Mouse (Mus musculus) CH12.LX (cell line): ENCODE measurements at regions not wholly inside any gene's neighbourhood (a gene's known extent, or its start where the extent isn't known, plus 50 kb on each side); places are given as distances from the start of the nearest gene placed in this dataset.

ENCODE experiments used
- DNase-seq: peaks from one replicate; pipeline ENCODE4 v3.0.0-alpha.2; 2013; ENCODE audit errors: extremely low read depth
- H3K27ac ChIP-seq: 2 replicates; pipeline ENCODE4 v1.5.1; 2012; ENCODE audit warnings: low read depth, mild to moderate bottlenecking, control low read depth, moderate library complexity; ENCODE audit not compliant: insufficient read depth
- H3K27me3 ChIP-seq: replicated peaks from 2 replicates; pipeline ENCODE3; 2012; ENCODE audit warnings: inconsistent platforms
- H3K36me3 ChIP-seq, 2 experiments: replicated peaks in 1 of 2; 2 replicates each; pipeline versions ENCODE3 to v1.6.1; 2012; ENCODE audit warnings: inconsistent platforms in 1 of 2, low read length in 1 of 2, mild to moderate bottlenecking in 1 of 2, mixed read lengths in 1 of 2, moderate library complexity in 1 of 2; ENCODE audit not compliant: control insufficient read depth in 1 of 2, insufficient read depth in 1 of 2
- H3K4me1 ChIP-seq, 2 experiments: 2 replicates each; pipeline ENCODE4 v1.6.1; 2012; ENCODE audit warnings: inconsistent platforms in 1 of 2, moderate library complexity in 1 of 2; ENCODE audit not compliant: insufficient read depth in 2 of 2, control insufficient read depth in 1 of 2
- H3K4me2 ChIP-seq: 2 replicates; pipeline ENCODE4 v1.6.1; 2012; ENCODE audit warnings: low read depth, mild to moderate bottlenecking, control low read depth; ENCODE audit not compliant: poor library complexity, insufficient read depth, severe bottlenecking
- H3K4me3 ChIP-seq, 3 experiments: fragments of 150-350 bp in 1 of 3; sonication (generic) in 1 of 3; replicated peaks in 1 of 3; 2 replicates each; pipeline versions ENCODE3 to v1.5.1; 2011 to 2012; ENCODE audit warnings: low read depth in 2 of 3, low read length in 2 of 3, mild to moderate bottlenecking in 2 of 3, moderate library complexity in 2 of 3, control low read depth in 1 of 3, improper control_type of control experiment in 1 of 3, inconsistent platforms in 1 of 3, mixed read lengths in 1 of 3; ENCODE audit not compliant: poor library complexity in 1 of 3
- H3K79me2 ChIP-seq: replicated peaks from 2 replicates; pipeline ENCODE4 v1.6.1; 2012; ENCODE audit warnings: mild to moderate bottlenecking, moderate library complexity; ENCODE audit not compliant: control insufficient read depth, poor library complexity, insufficient read depth, severe bottlenecking; ENCODE audit errors: extremely low read depth
- H3K9ac ChIP-seq: 2 replicates; pipeline ENCODE4 v1.6.1; 2012; ENCODE audit warnings: low read depth, mild to moderate bottlenecking, control low read depth, moderate library complexity; ENCODE audit not compliant: insufficient read depth
- H3K9me3 ChIP-seq: replicated peaks from 2 replicates; pipeline ENCODE3; 2012; ENCODE audit warnings: low read length, inconsistent platforms, mixed read lengths
- CHD1 ChIP-seq: IDR thresholded peaks from 2 replicates; pipeline ENCODE4 v1.6.1; 2012; ENCODE audit warnings: low read depth, low read length, improper control_type of control experiment, inconsistent platforms
- CHD2 ChIP-seq: IDR thresholded peaks from 2 replicates; pipeline ENCODE4 v1.6.1; 2011; ENCODE audit warnings: low read length, improper control_type of control experiment
- ELF1 ChIP-seq: IDR thresholded peaks from 2 replicates; pipeline ENCODE4 v1.6.1; 2014; ENCODE audit warnings: low read depth, mild to moderate bottlenecking, inconsistent platforms, low read length, improper control_type of control experiment
- EP300 ChIP-seq: IDR thresholded peaks from 2 replicates; pipeline ENCODE4 v1.6.1; 2011; ENCODE audit warnings: low read length, improper control_type of control experiment
- ETS1 ChIP-seq: conservative IDR thresholded peaks from 2 replicates; pipeline ENCODE4 v1.6.1; 2012; ENCODE audit warnings: low read depth, mild to moderate bottlenecking, inconsistent platforms, low read length, improper control_type of control experiment, moderate library complexity
- GABPA ChIP-seq: IDR thresholded peaks from 2 replicates; pipeline ENCODE4 v1.6.1; 2012; ENCODE audit warnings: low read depth, low read length, improper control_type of control experiment, inconsistent platforms; ENCODE audit not compliant: insufficient replicate concordance
- HCFC1 ChIP-seq: IDR thresholded peaks from 2 replicates; pipeline ENCODE4 v1.6.1; 2012; ENCODE audit warnings: low read depth, mild to moderate bottlenecking, inconsistent platforms, low read length, improper control_type of control experiment
- IRF4 ChIP-seq: IDR thresholded peaks from 2 replicates; pipeline ENCODE4 v1.6.1; 2014; ENCODE audit warnings: low read depth, mild to moderate bottlenecking, inconsistent platforms, low read length, improper control_type of control experiment
- JUN ChIP-seq: IDR thresholded peaks from 2 replicates; pipeline ENCODE4 v1.6.1; 2011; ENCODE audit warnings: low read depth, mild to moderate bottlenecking, low read length, improper control_type of control experiment, moderate library complexity; ENCODE audit not compliant: insufficient read depth
- JUND ChIP-seq: conservative IDR thresholded peaks from 2 replicates; pipeline ENCODE4 v1.6.1; 2011; ENCODE audit warnings: low read depth, low read length, improper control_type of control experiment
- MAFK ChIP-seq: IDR thresholded peaks from 2 replicates; pipeline ENCODE4 v1.6.1; 2011; ENCODE audit warnings: low read length, improper control_type of control experiment; ENCODE audit not compliant: insufficient replicate concordance
- MAX ChIP-seq: IDR thresholded peaks from 2 replicates; pipeline ENCODE4 v1.6.1; 2011; ENCODE audit warnings: low read length, improper control_type of control experiment
- MEF2A ChIP-seq: IDR thresholded peaks from 2 replicates; pipeline ENCODE4 v1.6.1; 2014; ENCODE audit warnings: low read depth, mild to moderate bottlenecking, inconsistent platforms, low read length, improper control_type of control experiment, borderline replicate concordance
- MXI1 ChIP-seq: IDR thresholded peaks from 2 replicates; pipeline ENCODE4 v1.6.1; 2011; ENCODE audit warnings: mild to moderate bottlenecking, low read depth, low read length, improper control_type of control experiment
- NELFE ChIP-seq: IDR thresholded peaks from 2 replicates; pipeline ENCODE4 v1.6.1; 2011; ENCODE audit warnings: low read depth, low read length, improper control_type of control experiment
- NRF1 ChIP-seq: IDR thresholded peaks from 2 replicates; pipeline ENCODE4 v1.6.1; 2014; ENCODE audit warnings: low read depth, mild to moderate bottlenecking, inconsistent platforms, low read length, improper control_type of control experiment, moderate library complexity
- PAX5 ChIP-seq: IDR thresholded peaks from 2 replicates; pipeline ENCODE4 v1.6.1; 2012; ENCODE audit warnings: low read length, inconsistent platforms, mixed read lengths
- POLR2A ChIP-seq: IDR thresholded peaks from 2 replicates; pipeline ENCODE4 v1.6.1; 2011; ENCODE audit warnings: low read depth, mild to moderate bottlenecking, improper control_type of control experiment, low read length
- RCOR1 ChIP-seq: conservative IDR thresholded peaks from 2 replicates; pipeline ENCODE4 v1.6.1; 2012; ENCODE audit warnings: low read depth, mild to moderate bottlenecking, inconsistent platforms, low read length, improper control_type of control experiment
- SIN3A ChIP-seq: IDR thresholded peaks from 2 replicates; pipeline ENCODE4 v1.6.1; 2012; ENCODE audit warnings: low read length, improper control_type of control experiment, inconsistent platforms
- TBP ChIP-seq: conservative IDR thresholded peaks from 2 replicates; pipeline ENCODE4 v1.6.1; 2011; ENCODE audit warnings: low read depth, low read length, improper control_type of control experiment
- UBTF ChIP-seq: IDR thresholded peaks from 2 replicates; pipeline ENCODE4 v1.6.1; 2012; ENCODE audit warnings: low read depth, mild to moderate bottlenecking, inconsistent platforms, low read length, improper control_type of control experiment, moderate library complexity
- USF1 ChIP-seq: IDR thresholded peaks from 2 replicates; pipeline ENCODE4 v1.6.1; 2014; ENCODE audit warnings: low read depth, mild to moderate bottlenecking, inconsistent platforms, low read length, improper control_type of control experiment
- USF2 ChIP-seq: conservative IDR thresholded peaks from 2 replicates; pipeline ENCODE4 v1.6.1; 2011; ENCODE audit warnings: low read depth, low read length, improper control_type of control experiment
- ZC3H11A ChIP-seq: IDR thresholded peaks from 2 replicates; pipeline ENCODE4 v1.6.1; 2012; ENCODE audit warnings: low read depth, mild to moderate bottlenecking, inconsistent platforms, low read length, improper control_type of control experiment
- ZKSCAN1 ChIP-seq: IDR thresholded peaks from 2 replicates; pipeline ENCODE4 v1.6.1; 2012; ENCODE audit warnings: low read depth, inconsistent platforms, low read length, improper control_type of control experiment, borderline replicate concordance
- ZMIZ1 ChIP-seq: IDR thresholded peaks from 2 replicates; pipeline ENCODE4 v1.6.1; 2012; ENCODE audit warnings: low read depth, mild to moderate bottlenecking, inconsistent platforms, low read length, improper control_type of control experiment
- ZNF384 ChIP-seq: IDR thresholded peaks from 2 replicates; pipeline ENCODE4 v1.6.1; 2012; ENCODE audit warnings: low read depth, low read length, improper control_type of control experiment, inconsistent platforms
- dilution Hi-C: fragments of 300-500 bp; cut with MboI; formaldehyde crosslinking; loops from 2 replicates; pipeline ENCODE4 v1.14.3; 2020; ENCODE audit warnings: low sequenced_read_pairs; ENCODE audit not compliant: extremely low pct_unique_long_range_greater_than_20kb, extremely low pct_ligation_motif_present
- in situ Hi-C: fragments of 300-500 bp; cut with MboI; formaldehyde crosslinking; loops from 3 replicates; pipeline ENCODE4 v1.14.3; 2019; ENCODE audit warnings: low sequenced_read_pairs, low pct_ligation_motif_present, low pct_unique_long_range_greater_than_20kb, mixed read lengths

DNA sequence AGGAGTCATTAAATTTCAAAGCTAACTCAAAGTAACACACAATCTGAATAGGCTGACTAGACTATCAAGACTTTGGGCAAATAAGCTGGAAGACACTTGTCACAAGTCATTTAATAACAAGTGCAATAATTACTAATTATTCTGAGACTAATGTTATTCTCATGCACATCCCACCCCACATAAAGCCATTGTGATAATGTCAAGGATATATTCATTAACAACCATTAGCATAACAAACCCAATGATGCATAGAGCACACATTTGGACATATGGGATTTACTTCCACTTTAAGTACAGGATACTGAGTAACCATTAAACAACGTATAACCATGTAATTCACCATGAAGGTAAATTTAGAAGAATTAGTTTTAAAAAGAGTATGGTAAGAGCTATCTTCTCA, 135.0 kb upstream of the Arpp21 start:
- no peak overlapping the region for H3K4me3 ChIP-seq
- no peak for DNase-seq
- dilution Hi-C loops: no loop called here
- no peak overlapping the region for H3K4me2 ChIP-seq
- no peaks in the 10 kb centered on the region for H3K36me3 ChIP-seq
- no peak overlapping the region for H3K9ac ChIP-seq
- peaks cover 26% of the 10 kb centered on the region for H3K9me3 ChIP-seq
- H3K4me1 ChIP-seq: no peaks in the 10 kb centered on the region
- in situ Hi-C loops: no loop called here
- H3K27ac ChIP-seq: no peak overlapping the region
- no peaks in the 10 kb centered on the region for H3K27me3 ChIP-seq
- H3K79me2 ChIP-seq: no peaks in the 10 kb centered on the region
- TF ChIP-seq JUN (no peak), RCOR1 (no peak), ELF1 (no peak), EP300 (no peak), UBTF (no peak), POLR2A (no peak), ZMIZ1 (no peak), TBP (no peak), MAX (no peak), MAFK (no peak), IRF4 (no peak), CHD2 (no peak), ZNF384 (no peak), MEF2A (no peak), SIN3A (no peak), ZKSCAN1 (no peak), ZC3H11A (no peak), HCFC1 (no peak), USF2 (no peak)

DNA sequence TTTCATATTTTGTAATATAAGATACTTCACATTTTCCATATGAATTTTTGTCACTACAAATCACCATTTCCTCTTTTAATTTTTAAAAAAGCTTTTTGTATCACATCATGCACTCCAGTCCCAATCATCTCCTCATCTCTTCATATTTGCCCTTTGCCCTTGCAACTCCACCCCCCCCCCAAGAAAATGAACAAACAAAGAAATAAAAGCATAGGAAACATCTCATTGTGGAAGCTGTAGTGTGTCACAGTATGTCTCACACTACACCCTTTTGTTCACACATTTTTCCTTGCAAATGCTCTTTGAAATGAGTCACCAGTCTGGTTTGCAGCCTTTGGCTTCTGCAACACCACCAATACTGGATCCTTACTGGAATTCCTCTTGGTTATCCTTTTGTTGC, 131.6 kb upstream of the Arpp21 start:
- no peak overlapping the region for H3K27ac ChIP-seq
- TF ChIP-seq MAFK (no peak), ETS1 (no peak), ZC3H11A (no peak), GABPA (no peak), USF1 (no peak), NRF1 (no peak), CHD1 (no peak), NELFE (no peak), JUND (no peak), ZNF384 (no peak), UBTF (no peak), PAX5 (no peak), POLR2A (no peak), MXI1 (no peak), TBP (no peak), ZKSCAN1 (no peak)
- no peak overlapping the region for H3K4me2 ChIP-seq
- H3K27me3 ChIP-seq: no peaks in the 10 kb centered on the region
- dilution Hi-C loops: no loop called here
- H3K36me3 ChIP-seq: no peaks in the 10 kb centered on the region
- in situ Hi-C loops: no loop called here
- no peak overlapping the region for H3K4me3 ChIP-seq
- no peak overlapping the region for H3K9ac ChIP-seq
- DNase-seq: no peak
- no peaks in the 10 kb centered on the region for H3K79me2 ChIP-seq
- no peaks in the 10 kb centered on the region for H3K4me1 ChIP-seq
- H3K9me3 ChIP-seq: peaks cover 31% of the 10 kb centered on the region
